Comparison of ENCODE assay signal across 10 mouse cellular contexts in genomic region chr1:166738029-166738428, GRCm38 (mm10). TPM values are rescaled to one million over a fixed set of nuclear protein-coding genes. Genes with fewer than 3 reads are reported as not detected.
DNase-seq lines count a peak whose midpoint lies in the region; ATAC-seq and TF ChIP-seq lines count a peak whose summit lies in the region.
"Had no signal": no experiment of that assay in that cellular context is flagged by ENCODE, and none has a peak within 500 bp of the region (broad histone marks: within the 10 kb centered on the region; RNA-seq: fewer than 3 reads in every experiment).

No protein-coding gene starts in this region.

- H3K4me2 ChIP-seq in heart, postnatal 0 days (ENCODE audit: low read depth, low read length): no peak overlapping the region
- no peak overlapping the region for H3K4me2 ChIP-seq in heart, embryonic 11.5 days

- intact Hi-C loops in gastrocnemius, postnatal 36 days (cut with DNase I): loop anchor here (5.0 to 10.0 kb wide), 2 partner anchors 297 to 474 kb away; no protein-coding TSS in a partner anchor

- H3K4me3 ChIP-seq in heart, postnatal 0 days (ENCODE audit: low read depth, low read length): no peak overlapping the region
- no peak overlapping the region for H3K4me3 ChIP-seq in heart, embryonic 11.5 days (ENCODE audit: low read depth, low read length)

- H3K9me3 ChIP-seq in heart, postnatal 0 days (replicated peaks; ENCODE audit: control insufficient read depth, low read length): no peaks in the 10 kb centered on the region
- H3K9me3 ChIP-seq in heart, embryonic 11.5 days (replicated peaks; ENCODE audit: control insufficient read depth, low read length): no peaks in the 10 kb centered on the region

- H3K9ac ChIP-seq in heart, postnatal 0 days (replicated peaks; ENCODE audit: low read depth, low read length): no peak overlapping the region
- no peak overlapping the region for H3K9ac ChIP-seq in heart, embryonic 11.5 days (ENCODE audit: low read depth, low read length)

- no peaks in the 10 kb centered on the region for H3K4me1 ChIP-seq in heart, postnatal 0 days (ENCODE audit: control insufficient read depth, insufficient read depth)
- H3K4me1 ChIP-seq in heart, embryonic 11.5 days (ENCODE audit: control insufficient read depth, insufficient read depth, low read length): no peaks in the 10 kb centered on the region

- no peak for ATAC-seq in heart, postnatal 0 days (ENCODE audit: insufficient read depth, low read depth)
- no peak for ATAC-seq in heart, embryonic 11.5 days (replicated peaks; ENCODE audit: insufficient number of reproducible peaks, low FRiP score, low TSS enrichment)

- DNase-seq in heart, postnatal 0 days (ENCODE audit: low spot score): peak; percentile 10
- DNase-seq in right cerebral cortex, adult 2 months (ENCODE audit: low spot score in 2 of 2): peak; percentile 21 to 26
- no peak for DNase-seq in right cerebral cortex, postnatal 36 days (ENCODE audit: low spot score in 2 of 2)
- peak; percentile 51 for DNase-seq in cerebellum, adult 8-10 months
- peak; percentile 25 for DNase-seq in induced T-regulatory cell, adult 2 months (ENCODE audit: low read depth)
- DNase-seq in retina, postnatal 7 days (ENCODE audit: low read depth, low spot score): peak; percentile 30
- no peak for DNase-seq in gastrocnemius, postnatal 36 days

- no peak overlapping the region for H3K27ac ChIP-seq in heart, postnatal 0 days (ENCODE audit: low read depth)
- no peak overlapping the region for H3K27ac ChIP-seq in heart, embryonic 11.5 days (ENCODE audit: low read depth, low read length)

- TF ChIP-seq CTCF in heart, postnatal 0 days (IDR thresholded peaks at IDR 0.05; ENCODE audit: low read depth): peak; percentile 65

- H3K27me3 ChIP-seq in heart, postnatal 0 days (ENCODE audit: control insufficient read depth, insufficient read depth, low read length): no peaks in the 10 kb centered on the region
- no peaks in the 10 kb centered on the region for H3K27me3 ChIP-seq in heart, embryonic 11.5 days (ENCODE audit: control insufficient read depth, insufficient read depth, low read length)

- H3K36me3 ChIP-seq in heart, postnatal 0 days (replicated peaks; ENCODE audit: control insufficient read depth, insufficient read depth, low read length): no peaks in the 10 kb centered on the region
- H3K36me3 ChIP-seq in heart, embryonic 11.5 days (ENCODE audit: control insufficient read depth, insufficient read depth, low read length): no peaks in the 10 kb centered on the region

- no peak for TF ChIP-seq EP300 in heart, postnatal 0 days (IDR thresholded peaks at IDR 0.05; ENCODE audit: low read depth)

- 3% methylated on average over 2 of the region's 2 CpGs for WGBS in heart, postnatal 0 days
- WGBS in heart, embryonic 11.5 days (ENCODE audit: insufficient replicate concordance): 6% methylated on average over 2 of the region's 2 CpGs

RNA-seq across cellular contexts. Expression of gene Fmo9, which starts 56.4 kb away (rescaled TPM):
- not detected in 2 replicates for total RNA-seq in heart, postnatal 0 days (2014; rRNA removed; ENCODE audit: low replicate concordance)
- polyA plus RNA-seq in heart, postnatal 0 days (2015; fragmentation: Nextera tagmentation; extraction: Ambion mirVana): not detected in 2 replicates
- not detected in 2 replicates for polyA plus RNA-seq in heart, embryonic 11.5 days (2014; fragmentation: Nextera tagmentation; extraction: Ambion mirVana)
- total RNA-seq in gastrocnemius, postnatal 36 days (2021): not detected
- total RNA-seq: adrenal gland, postnatal 36 days; hematopoietic stem cell, adult 5-6 weeks had no signal

Comparison
In these comparisons a context has a peak if more than half of its experiments do, and no peak if none do; other contexts are left out.
1. DNase-seq: peak in heart, postnatal 0 days (single experiment), right cerebral cortex, adult 2 months (2 of 2), cerebellum, adult 8-10 months (single experiment), induced T-regulatory cell, adult 2 months (single experiment) and retina, postnatal 7 days (single experiment); none in right cerebral cortex, postnatal 36 days (0 of 2) and gastrocnemius, postnatal 36 days (0 of 2).